Mouse (Mus musculus) hindbrain, embryonic 15.5 days (tissue): ENCODE measurements at regions not wholly inside any gene's neighbourhood (a gene's known extent, or its start where the extent isn't known, plus 50 kb on each side); places are given as distances from the start of the nearest gene placed in this dataset.

ENCODE experiments used
- ATAC-seq: fragments of 200-750 bp; cut with Nextera tagmentation; 2 replicates; pipeline ENCODE4 v1.8.0; 2017; ENCODE audit warnings: low read depth, moderate number of reproducible peaks, moderate TSS enrichment; ENCODE audit not compliant: low FRiP score
- H3K27ac ChIP-seq: fragments of 300-500 bp; sonication (generic); replicated peaks from 2 replicates; pipeline ENCODE4 v1.5.1; 2015; ENCODE audit warnings: mild to moderate bottlenecking, inconsistent platforms
- H3K27me3 ChIP-seq: fragments of 300-500 bp; sonication (generic); 2 replicates; pipeline ENCODE4 v1.6.1; 2015; ENCODE audit warnings: control low read depth, inconsistent platforms
- H3K36me3 ChIP-seq: fragments of 300-500 bp; sonication (generic); 2 replicates; pipeline ENCODE4 v1.6.1; 2015; ENCODE audit warnings: control low read depth, inconsistent platforms
- H3K4me1 ChIP-seq: fragments of 300-500 bp; sonication (generic); replicated peaks from 2 replicates; pipeline ENCODE4 v1.6.1; 2015; ENCODE audit warnings: control low read depth, inconsistent platforms
- H3K4me2 ChIP-seq: fragments of 300-500 bp; sonication (generic); 2 replicates; pipeline ENCODE4 v1.6.1; 2015; ENCODE audit warnings: moderate library complexity, mild to moderate bottlenecking, inconsistent platforms
- H3K4me3 ChIP-seq: fragments of 300-500 bp; sonication (generic); 2 replicates; pipeline ENCODE4 v1.5.1; 2015; ENCODE audit warnings: mild to moderate bottlenecking, inconsistent platforms
- H3K9ac ChIP-seq: fragments of 300-500 bp; sonication (generic); 2 replicates; pipeline ENCODE4 v1.6.1; 2015; ENCODE audit warnings: inconsistent platforms
- H3K9me3 ChIP-seq: fragments of 300-500 bp; sonication (generic); 2 replicates; pipeline ENCODE4 v1.6.1; 2016; ENCODE audit warnings: control low read depth, inconsistent platforms
- WGBS: fragments of 180-500 bp; shearing (Covaris S2); methylation state at CpG from one replicate; pipeline ENCODE4 v1.1.7; 2015; 5-methylcytosine and 5-hydroxymethylcytosine counted together

DNA sequence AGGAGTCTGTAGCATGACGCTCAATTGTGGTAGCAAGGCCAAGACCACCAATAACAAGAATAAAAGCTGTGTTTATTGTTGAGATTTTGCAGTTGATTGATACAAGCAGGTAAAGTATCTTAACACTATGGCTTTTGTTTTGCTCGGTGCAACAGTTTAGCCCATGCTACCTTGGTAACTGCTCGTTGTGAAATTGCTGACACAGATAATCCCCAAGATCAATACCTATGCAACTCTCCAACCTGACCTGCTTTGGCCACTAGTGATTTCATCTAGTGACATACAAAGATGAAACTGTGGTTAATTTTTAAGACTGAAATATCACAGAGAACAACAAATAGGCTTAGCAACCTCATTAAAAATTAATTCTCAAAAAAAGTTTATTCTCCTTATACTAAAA, 85.2 kb upstream of the Kynu start:
- H3K4me1 ChIP-seq, result no peaks in the 10 kb centered on the region
- ATAC-seq, result no peak
- H3K9ac ChIP-seq, result no peak overlapping the region
- no peak overlapping the region for H3K27ac ChIP-seq
- no peaks in the 10 kb centered on the region for H3K27me3 ChIP-seq
- no peaks in the 10 kb centered on the region for H3K36me3 ChIP-seq
- no peak overlapping the region for H3K4me3 ChIP-seq
- no peak overlapping the region for H3K4me2 ChIP-seq
- H3K9me3 ChIP-seq, result no peaks in the 10 kb centered on the region
- WGBS, result 91% methylated on average over 3 of the region's 3 CpGs

DNA sequence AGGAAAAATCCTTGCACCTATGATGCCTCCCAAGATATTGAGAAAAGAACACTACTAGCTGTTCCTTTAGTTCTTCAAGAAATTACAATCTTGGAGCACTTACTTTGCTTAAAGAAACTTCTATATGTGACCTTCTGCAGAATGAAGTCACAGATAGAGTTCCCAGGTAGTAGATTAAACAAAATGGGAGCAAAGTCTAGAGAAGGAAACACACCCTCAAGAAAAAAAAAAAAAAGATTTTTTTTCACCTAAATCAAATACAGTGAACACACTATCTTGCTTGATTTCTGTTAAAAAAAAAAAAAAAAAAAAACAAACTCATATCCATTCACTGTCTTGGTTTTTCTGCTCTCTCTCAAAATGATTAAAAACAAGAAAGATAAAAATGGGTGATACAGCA, 76.6 kb upstream of the Kynu start:
- Histone ChIP-seq H3K27me3 (no peaks in the 10 kb centered on the region), H3K4me2 (no peak overlapping the region), H3K4me3 (no peak overlapping the region), H3K9me3 (no peaks in the 10 kb centered on the region), H3K4me1 (no peaks in the 10 kb centered on the region), H3K9ac (no peak overlapping the region), H3K36me3 (no peaks in the 10 kb centered on the region), H3K27ac (no peak overlapping the region)
- ATAC-seq, result no peak

DNA sequence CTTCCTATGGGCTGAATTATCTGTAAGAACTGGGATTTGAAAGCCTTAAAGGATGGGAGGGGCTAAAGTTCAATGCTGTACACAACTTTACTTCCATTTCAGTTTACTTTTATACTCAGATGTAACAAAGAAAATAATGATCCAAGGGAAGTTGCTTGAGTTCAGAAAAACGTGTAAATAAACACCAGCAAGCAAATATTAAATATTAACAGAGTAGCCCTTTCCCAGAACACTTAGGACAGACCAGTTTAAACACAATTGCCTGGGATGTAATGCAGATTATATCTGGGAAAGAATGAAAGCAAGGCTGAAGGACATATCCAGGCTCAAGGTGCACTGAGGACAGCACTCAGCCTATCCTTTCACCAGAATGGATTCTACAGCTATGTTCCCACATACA, 75.3 kb upstream of the Kynu start:
- ATAC-seq, result no peak
- Histone ChIP-seq H3K36me3 (no peaks in the 10 kb centered on the region), H3K4me2 (no peak overlapping the region), H3K9me3 (no peaks in the 10 kb centered on the region), H3K27me3 (no peaks in the 10 kb centered on the region), H3K4me3 (no peak overlapping the region), H3K27ac (no peak overlapping the region), H3K4me1 (no peaks in the 10 kb centered on the region), H3K9ac (no peak overlapping the region)
- WGBS, result 52% methylated on average over 1 of the region's 1 CpGs
